ENCODE assay signal across 15 mouse cellular contexts in genomic region chr19:23187732-23188131, GRCm38 (mm10).
"Had no signal": no experiment of that assay in that cellular context is flagged by ENCODE, and none has a peak within 500 bp of the region (broad histone marks: within the 10 kb centered on the region; RNA-seq: fewer than 3 reads in every experiment).

No protein-coding gene starts in this region.

- H3K4me2 ChIP-seq: kidney, embryonic 15.5 days; limb, embryonic 15.5 days; liver, embryonic 12.5 days; lung, embryonic 15.5 days; midbrain, embryonic 11.5 days; midbrain, embryonic 15.5 days; neural tube, embryonic 12.5 days had no signal

- H3K36me3 ChIP-seq: lung, embryonic 15.5 days; midbrain, embryonic 15.5 days had no signal

- H3K4me3 ChIP-seq: kidney, embryonic 15.5 days; limb, embryonic 15.5 days; liver, embryonic 12.5 days; lung, embryonic 15.5 days; megakaryocyte, embryonic 14.5 days; midbrain, embryonic 15.5 days; neural tube, embryonic 12.5 days had no signal

- H3K4me1 ChIP-seq: kidney, embryonic 15.5 days; limb, embryonic 15.5 days; lung, embryonic 15.5 days; midbrain, embryonic 15.5 days; neural tube, embryonic 12.5 days had no signal

- H3K27me3 ChIP-seq: kidney, embryonic 15.5 days; limb, embryonic 15.5 days; liver, embryonic 12.5 days; lung, embryonic 15.5 days; megakaryocyte, embryonic 14.5 days; midbrain, embryonic 15.5 days; neural tube, embryonic 12.5 days had no signal

- H3K9ac ChIP-seq: kidney, embryonic 15.5 days; limb, embryonic 15.5 days; liver, embryonic 12.5 days; lung, embryonic 15.5 days; midbrain, embryonic 15.5 days; neural tube, embryonic 12.5 days had no signal

- ATAC-seq: liver, embryonic 12.5 days; midbrain, embryonic 15.5 days had no signal

- H3K9me3 ChIP-seq: kidney, embryonic 15.5 days; limb, embryonic 15.5 days; liver, embryonic 12.5 days; lung, embryonic 15.5 days; megakaryocyte, embryonic 14.5 days; midbrain, embryonic 15.5 days; neural tube, embryonic 12.5 days had no signal

- H3K27ac ChIP-seq: kidney, embryonic 15.5 days; limb, embryonic 15.5 days; liver, embryonic 12.5 days; lung, embryonic 15.5 days; macrophage; midbrain, embryonic 15.5 days; neural tube, embryonic 12.5 days; stomach, postnatal 0 days had no signal

- DNase-seq: kidney, postnatal 14 days; lung, postnatal 14 days; right cerebral cortex, postnatal 25 days; thymus, adult 18-20 months; thymus, postnatal 14 days had no signal
